Mouse (Mus musculus) liver, embryonic 14 days (tissue): ENCODE results near the gene Acot11. TPM values are rescaled to one million over a fixed set of nuclear protein-coding genes. Genes with fewer than 3 reads are reported as not detected.

Experiments used
- polyA plus RNA-seq: library from polyadenylated mRNA; depleted of rRNA; stranded (reverse); fragments of >200 nt; gene quantifications from 2 replicates; pipeline ENCODE4 v1.2.3, GENCODE M21; 2012; rRNA removed

Acot11 gene
- polyA plus RNA-seq = 3.7 and 4.7 TPM in 2 replicates

GRCm38 (mm10) chr4:106804910-106805274 lies at the start of gene Acot11:
Acot11 (minus strand) TSS chr4:106804998.

GRCm38 (mm10) chr4:106733636-106734035 lies 71.2 kb downstream of the Acot11 start, which contains the start of gene Fam151a:
Fam151a (plus strand) TSS chr4:106733889.

GRCm38 (mm10) chr4:106730814-106731213 lies 74.0 kb downstream of the Acot11 start, which contains the start of gene Mroh7:
Mroh7 (minus strand) TSS chr4:106730925.

Other genes starting within 250 kb of the Acot11 start
- gene Dhcr24, start 244.0 kb downstream of the Acot11 start, polyA plus RNA-seq = 46.5 and 52.4 TPM in 2 replicates
- 0.02 TPM in 2 replicates for gene Lexm, start 187.8 kb downstream of the Acot11 start, polyA plus RNA-seq
- gene Ttc22, start 182.6 kb downstream of the Acot11 start, polyA plus RNA-seq = 0.02 TPM in 1 of 2 replicates, not detected in the other
- gene Pars2, start 153.9 kb downstream of the Acot11 start, polyA plus RNA-seq = 3.8 and 4.0 TPM in 2 replicates
- 33.0 and 36.1 TPM in 2 replicates for gene Ttc4, start 126.1 kb downstream of the Acot11 start, polyA plus RNA-seq
- gene Mroh7, start 74.1 kb downstream of the Acot11 start, polyA plus RNA-seq = 0.24 and 0.37 TPM in 2 replicates
- 0.03 TPM in 1 of 2 replicates, not detected in the other for gene Fam151a, start 71.1 kb downstream of the Acot11 start, polyA plus RNA-seq
- 49.0 and 53.0 TPM in 2 replicates for gene Ssbp3, start 105.7 kb upstream of the Acot11 start, polyA plus RNA-seq